Mouse (Mus musculus) T-helper 17 cell (primary cell): Measurements from ENCODE around the gene Rubcn.

Experiments
- in situ Hi-C, 2 experiments: fragments of 300-600 bp; cut with MboI, MseI; formaldehyde crosslinking; loops; 1 replicate in 1 of 2; 2 replicates in 1 of 2; pipeline ENCODE4 v1.15.1; 2025; ENCODE audit warnings: high pct_unique_total_duplicates in 2 of 2

Rubcn gene

DNA sequence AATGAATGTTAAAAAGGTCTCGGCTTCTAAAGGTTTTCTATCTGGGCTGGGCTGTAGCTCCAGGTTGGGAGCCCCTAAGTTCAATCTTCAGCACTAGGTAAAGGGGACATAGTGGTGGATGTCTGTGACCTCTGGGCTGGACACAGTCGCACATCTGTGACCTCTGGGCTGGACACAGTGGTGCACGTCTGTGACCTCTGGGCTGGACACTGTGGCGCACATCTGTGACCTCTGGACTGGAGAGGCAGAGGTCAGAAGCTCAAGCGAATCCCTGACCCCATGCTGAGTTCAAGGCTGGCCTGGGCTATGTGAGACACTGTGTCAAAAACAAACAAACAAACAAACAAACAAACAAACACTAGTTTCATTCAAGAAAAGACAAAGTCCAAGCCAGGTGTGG lies 7.3 kb downstream of the Rubcn start:
- in situ Hi-C loops: no loop called here

GRCm38 (mm10) chr16:32867919-32868552 lies 9.5 kb downstream of the Rubcn start:
- in situ Hi-C loops: loop anchor here in 1 of 2 experiments (10.0 kb wide), 1 partner anchor 63 kb away; no protein-coding TSS in a partner anchor

DNA sequence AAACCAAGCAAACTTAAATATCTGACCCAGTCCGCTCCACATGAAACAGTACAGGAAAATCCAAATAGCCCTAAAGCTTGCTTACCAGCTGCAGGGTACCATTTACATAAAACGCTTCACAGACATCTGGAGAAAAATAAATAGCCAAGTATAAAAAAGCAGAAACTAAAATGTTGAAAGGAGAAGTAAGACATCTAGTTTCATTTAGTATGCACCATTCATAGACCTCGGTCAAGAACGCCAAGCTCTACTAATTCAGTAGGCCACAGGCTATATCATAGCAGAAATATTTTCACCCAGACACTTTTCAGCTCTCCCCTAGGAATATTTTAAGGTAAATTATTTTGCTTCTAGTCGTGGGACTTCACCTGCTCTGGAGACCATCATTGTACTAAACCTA lies 10.9 kb downstream of the Rubcn start:
- in situ Hi-C loops: loop anchor here in 1 of 2 experiments (10.0 kb wide), 1 partner anchor 62 kb away; no protein-coding TSS in a partner anchor

GRCm38 (mm10) chr16:32865401-32865800 lies 12.2 kb downstream of the Rubcn start:
- in situ Hi-C loops: loop anchor here in 1 of 2 experiments (10.0 kb wide), 1 partner anchor 61 kb away; no protein-coding TSS in a partner anchor

DNA sequence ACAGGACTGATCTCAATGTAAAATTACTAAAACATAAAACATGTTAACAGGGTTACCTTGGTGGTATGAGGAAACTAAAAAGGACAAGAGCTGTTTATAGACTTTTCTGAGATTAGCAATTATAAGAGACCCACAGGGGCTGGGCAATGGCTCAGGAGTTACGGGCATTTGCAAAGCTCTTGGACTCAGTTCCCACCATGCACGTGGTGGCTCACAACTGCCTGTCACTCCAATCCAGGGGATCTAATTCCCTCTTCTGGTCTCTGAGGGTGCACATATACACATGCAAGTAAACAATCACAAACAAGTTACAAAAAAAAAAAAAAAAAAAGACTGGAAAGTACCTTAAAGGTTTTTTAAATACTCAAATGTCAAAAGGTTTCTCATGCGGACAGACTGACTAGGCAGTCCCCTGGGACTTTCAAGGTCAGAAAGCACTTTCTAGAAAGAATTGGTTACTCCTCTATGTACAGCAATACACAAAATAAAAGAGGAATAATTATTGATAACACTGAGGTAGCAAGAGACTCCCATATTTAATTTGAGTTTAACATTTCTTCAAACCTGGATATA lies 15.7 kb downstream of the Rubcn start:
- in situ Hi-C loops: loop anchor here in 1 of 2 experiments (10.0 kb wide), 1 partner anchor 57 kb away; no protein-coding TSS in a partner anchor

DNA sequence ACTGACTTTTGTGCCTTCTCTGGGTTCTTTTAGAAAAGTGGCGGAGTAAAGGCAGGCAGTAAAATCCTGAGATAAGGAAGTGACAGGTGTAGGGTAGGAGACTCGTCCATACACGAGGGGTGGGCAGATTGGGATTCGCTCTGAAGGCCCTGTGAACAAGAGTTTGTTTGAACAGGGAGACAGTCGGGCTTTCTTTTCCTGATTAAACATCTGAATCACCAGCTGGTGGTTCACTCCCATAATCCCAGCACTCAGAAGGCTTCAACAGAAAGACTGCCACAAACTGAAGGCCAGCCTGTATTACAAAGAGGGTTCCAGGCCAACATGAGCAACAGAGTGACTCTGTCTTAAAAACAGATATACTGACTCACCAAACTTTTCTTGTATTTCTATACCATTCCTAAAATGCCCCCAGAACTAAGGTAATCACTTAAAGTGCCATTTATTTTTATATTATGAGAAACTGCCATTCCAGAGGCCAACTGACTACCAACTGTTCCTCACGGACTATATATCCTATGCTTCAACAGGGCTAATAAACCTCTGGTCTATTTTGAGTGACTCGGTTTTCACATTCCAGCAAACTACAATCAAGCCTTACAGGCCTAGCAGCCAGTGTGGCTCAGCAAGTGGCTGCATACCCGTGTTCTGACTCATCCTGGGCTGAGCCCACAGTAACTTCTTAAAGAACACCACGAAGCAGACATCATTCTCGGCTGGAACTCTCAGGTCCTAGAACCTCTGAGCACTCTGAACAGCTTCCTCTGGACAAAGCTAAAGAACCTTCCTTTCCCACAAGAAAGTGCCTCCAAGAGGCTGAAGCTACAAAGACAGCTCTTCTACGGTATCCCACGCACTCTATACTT lies 18.6 kb downstream of the Rubcn start:
- in situ Hi-C loops: no loop called here

DNA sequence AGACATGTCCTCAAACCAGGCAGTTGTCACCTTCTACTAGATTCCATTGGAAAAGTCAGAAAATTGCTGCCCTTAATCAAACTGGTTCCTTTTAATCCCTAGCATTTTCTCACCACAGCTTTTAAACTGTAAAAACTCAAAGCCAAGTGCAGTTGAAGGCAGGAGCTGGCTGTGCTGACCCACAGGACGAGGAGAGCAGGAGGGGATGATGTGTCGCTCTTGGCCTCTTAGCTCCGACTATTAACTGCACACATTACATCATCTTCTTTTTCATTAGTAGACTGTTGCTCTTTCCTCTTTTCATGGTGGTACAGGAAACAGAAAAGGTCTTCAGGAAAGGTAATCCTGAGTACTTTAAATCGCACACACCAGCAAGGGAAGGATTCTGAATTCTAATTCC lies 19.2 kb downstream of the Rubcn start:
- in situ Hi-C loops: no loop called here

GRCm38 (mm10) chr16:32856751-32857150 lies 20.8 kb downstream of the Rubcn start:
- in situ Hi-C loops: no loop called here

- in situ Hi-C loops: no loop called here
Observed at GRCm38 (mm10) chr16:32854050-32854571, 23.5 kb downstream of the Rubcn start.

GRCm38 (mm10) chr16:32853492-32854049 lies 24.0 kb downstream of the Rubcn start:
- in situ Hi-C loops: no loop called here

GRCm38 (mm10) chr16:32849042-32849830 lies 28.3 kb downstream of the Rubcn start:
- in situ Hi-C loops: no loop called here

DNA sequence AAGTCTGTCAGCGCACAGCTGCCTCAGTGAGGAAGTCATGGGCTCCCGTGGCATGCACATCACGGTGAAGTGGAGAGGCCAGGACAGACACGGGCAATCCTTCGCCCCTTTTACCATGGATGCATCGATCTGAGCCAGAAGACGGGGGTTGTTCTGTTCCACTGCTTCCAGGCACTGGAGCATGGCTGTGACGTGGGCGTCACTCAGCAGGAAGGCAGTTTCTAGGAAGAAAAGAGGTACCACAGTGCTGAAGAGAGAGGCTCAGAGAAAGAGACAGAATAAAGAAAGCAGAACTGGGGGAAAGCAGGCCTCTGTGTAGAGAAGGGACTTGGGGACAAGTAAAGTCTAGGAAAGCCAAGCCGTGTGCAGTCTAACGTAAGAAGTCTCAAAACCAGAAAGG lies 30.5 kb downstream of the Rubcn start:
- in situ Hi-C loops: no loop called here

- in situ Hi-C loops: no loop called here
Observed at GRCm38 (mm10) chr16:32831501-32831900, 46.1 kb downstream of the Rubcn start.

DNA sequence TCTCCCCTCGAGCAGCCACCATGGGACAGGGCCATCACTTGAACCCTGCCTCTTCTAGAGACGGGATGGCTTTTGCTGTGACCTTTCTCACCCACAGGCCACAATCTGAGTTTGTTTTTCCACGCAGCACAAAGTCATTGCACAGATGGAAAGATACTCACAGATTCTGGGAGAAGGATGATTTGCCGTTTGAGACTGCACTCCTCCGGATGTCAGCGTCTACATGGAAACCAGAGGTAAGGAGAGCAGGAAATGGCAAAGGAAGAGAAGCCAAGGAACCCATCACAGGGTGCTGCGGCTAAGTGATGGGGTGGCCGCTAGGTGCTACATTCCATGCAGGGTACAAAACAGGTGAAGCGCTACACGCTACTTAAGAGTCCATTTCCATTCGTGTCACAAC lies 48.5 kb downstream of the Rubcn start:
- in situ Hi-C loops: loop anchor here in 1 of 2 experiments (10.0 kb wide), 1 partner anchor 136 kb away; no protein-coding TSS in a partner anchor

DNA sequence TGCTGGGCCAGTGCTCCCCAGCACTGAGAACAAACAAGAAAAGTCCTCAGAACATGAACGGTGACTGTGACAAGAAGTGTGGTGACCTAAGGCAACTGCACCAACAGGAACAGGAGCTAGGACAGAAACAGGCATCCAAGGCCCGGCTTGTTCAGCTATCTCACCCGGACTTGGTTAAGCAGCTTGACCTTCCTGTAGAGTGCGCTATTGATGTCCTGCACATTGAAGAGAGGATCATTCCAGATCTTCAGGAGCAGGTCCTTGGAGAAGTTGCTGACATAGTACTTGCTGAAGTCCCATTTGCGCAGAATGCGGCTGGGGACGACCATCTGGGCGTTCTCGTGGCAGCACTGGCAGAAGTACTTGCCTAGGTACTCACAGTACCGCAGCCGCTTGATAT lies 51.0 kb downstream of the Rubcn start:
- in situ Hi-C loops: loop anchor here in 1 of 2 experiments (10.0 kb wide), 1 partner anchor 138 kb away; no protein-coding TSS in a partner anchor

- in situ Hi-C loops: loop anchor here in 1 of 2 experiments (10.0 kb wide), 1 partner anchor 139 kb away; no protein-coding TSS in a partner anchor
Observed at GRCm38 (mm10) chr16:32825380-32825779, 52.2 kb downstream of the Rubcn start.

DNA sequence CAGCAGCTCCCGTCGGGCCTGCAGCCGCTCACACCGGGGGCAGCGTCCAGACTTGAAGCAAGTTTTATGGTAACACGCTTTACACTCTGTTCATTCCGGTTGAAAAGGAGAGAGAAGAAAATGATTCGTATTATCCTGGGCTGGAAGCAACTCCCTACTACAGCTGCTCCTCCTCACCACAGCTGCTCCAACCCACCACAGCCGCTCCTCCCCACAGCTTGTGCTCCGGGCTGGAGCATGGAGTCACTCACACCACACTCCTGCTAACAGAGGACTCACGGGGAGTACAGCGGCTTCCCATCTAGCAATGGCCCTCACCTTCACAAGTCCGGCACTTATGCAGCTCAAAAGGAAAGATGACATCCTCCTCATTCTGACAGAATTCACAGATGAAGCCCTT lies 53.5 kb downstream of the Rubcn start:
- in situ Hi-C loops: loop anchor here in 1 of 2 experiments (10.0 kb wide), 1 partner anchor 141 kb away; no protein-coding TSS in a partner anchor

DNA sequence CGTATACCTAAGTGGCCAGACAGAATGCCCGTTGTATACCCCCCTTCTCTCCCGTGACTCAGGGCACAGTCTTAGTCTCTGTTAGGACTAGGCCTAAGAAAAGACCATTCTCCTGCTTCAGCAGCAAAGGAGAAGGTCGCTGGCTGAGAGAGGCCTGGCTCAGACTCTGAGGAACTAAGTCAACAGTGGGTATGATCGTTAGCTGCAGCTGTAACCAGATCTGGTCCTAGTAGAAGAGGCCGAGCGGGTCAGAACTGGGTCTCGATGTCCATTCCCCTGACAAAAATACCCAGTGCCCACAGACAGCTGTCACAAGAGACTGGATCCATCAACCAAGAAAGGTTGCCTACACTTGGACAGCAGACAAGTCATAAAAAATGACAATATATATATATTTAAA lies 54.1 kb downstream of the Rubcn start:
- in situ Hi-C loops: loop anchor here in 1 of 2 experiments (10.0 kb wide), 1 partner anchor 141 kb away; no protein-coding TSS in a partner anchor

DNA sequence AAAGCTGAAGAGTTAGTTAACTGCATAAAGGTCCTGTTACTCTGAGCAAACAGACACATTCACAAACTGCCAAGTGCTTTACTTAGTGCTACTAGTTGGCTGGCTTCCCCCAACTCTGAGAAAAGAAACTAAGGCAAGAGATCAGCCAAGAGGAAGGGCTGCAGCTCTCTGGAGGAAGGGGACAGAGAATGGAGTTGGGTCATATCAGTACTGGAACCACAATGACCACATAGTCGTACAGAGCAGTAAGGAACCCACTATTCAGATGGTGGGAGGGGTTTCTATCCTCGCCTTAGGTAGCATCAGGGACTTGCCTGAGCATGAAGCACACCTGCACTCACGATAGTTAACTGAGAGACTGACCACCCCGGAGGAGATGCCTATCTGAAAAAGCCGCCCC lies 54.7 kb downstream of the Rubcn start:
- in situ Hi-C loops: loop anchor here in 1 of 2 experiments (10.0 kb wide), 1 partner anchor 142 kb away; no protein-coding TSS in a partner anchor

GRCm38 (mm10) chr16:32822450-32822827 lies 55.1 kb downstream of the Rubcn start:
- in situ Hi-C loops: loop anchor here in 1 of 2 experiments (10.0 kb wide), 1 partner anchor 142 kb away; no protein-coding TSS in a partner anchor
